Mouse (Mus musculus) E14TG2a.4 (cell line): ENCODE measurements at regions not wholly inside any gene's neighbourhood (a gene's known extent, or its start where the extent isn't known, plus 50 kb on each side); places are given as distances from the start of the nearest gene placed in this dataset.

ENCODE experiments used
- CTCF ChIP-seq: conservative IDR thresholded peaks from 2 replicates; pipeline ENCODE4 v1.5.1; 2014; ENCODE audit warnings: low read length
- NANOG ChIP-seq: IDR thresholded peaks from 2 replicates; pipeline ENCODE4 v1.6.1; 2014; ENCODE audit warnings: borderline replicate concordance, low read length, mixed read lengths
- POU5F1 ChIP-seq: IDR thresholded peaks from 2 replicates; pipeline ENCODE4 v1.6.1; 2014; ENCODE audit warnings: low read length, borderline replicate concordance

DNA sequence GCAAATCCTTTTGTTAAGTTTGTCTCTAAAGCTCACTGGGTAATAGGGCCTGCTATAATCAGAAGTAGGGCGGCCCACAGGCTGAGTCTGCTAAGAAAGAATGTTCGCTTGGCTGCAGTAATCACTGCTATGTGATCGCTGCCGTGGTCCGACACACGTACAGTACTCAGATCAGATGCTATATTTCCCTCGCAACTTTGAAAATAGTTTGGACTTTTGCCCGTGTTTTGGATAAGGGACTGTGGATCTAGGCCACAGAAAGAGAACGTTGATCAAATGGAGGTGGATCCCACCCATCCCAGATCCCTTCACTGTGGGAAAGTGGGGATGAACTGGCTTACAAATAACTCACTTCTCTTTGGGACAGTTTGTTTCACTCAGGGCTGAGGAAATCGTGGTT, 88.5 kb upstream of the Rnd3 start:
- no peak for TF ChIP-seq CTCF
- TF ChIP-seq POU5F1 = no peak
- TF ChIP-seq NANOG = no peak
